Mouse (Mus musculus): ENCODE measurements around the gene Cela2a.

DNA sequence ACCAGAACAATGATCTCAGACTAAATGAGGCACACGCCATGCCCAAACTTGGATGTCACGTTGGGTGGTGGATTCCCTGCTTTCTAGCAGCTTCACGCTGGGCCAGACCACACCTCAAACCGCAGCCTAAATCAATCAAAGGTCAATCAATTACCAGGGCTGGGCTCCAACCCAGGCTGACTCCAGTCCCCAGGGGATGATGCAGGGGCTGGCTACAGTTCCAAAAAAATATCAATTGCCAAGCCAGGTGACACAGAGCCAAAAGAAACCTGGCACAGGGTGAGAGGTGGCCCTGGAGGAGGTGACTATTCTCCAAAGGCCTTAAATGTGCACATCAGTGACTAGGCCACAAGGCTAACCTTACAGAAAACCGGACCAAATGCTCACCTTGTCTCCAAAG is 39.6 kb upstream of the Cela2a start:
- TF ChIP-seq CTCF (IDR thresholded peaks at IDR 0.05; ENCODE audit: borderline replicate concordance, insufficient read depth, low read depth, low read length) (no peak), POLR2A (IDR thresholded peaks at IDR 0.05; ENCODE audit: borderline replicate concordance, insufficient read depth, low read length) (no peak)

All from cerebellum, adult 2 months (tissue).